Mouse (Mus musculus) neural tube, embryonic 15.5 days (tissue): ENCODE data around the gene 6430548M08Rik. TPM values are rescaled to one million over a fixed set of nuclear protein-coding genes. Genes with fewer than 3 reads are reported as not detected.

ENCODE experiments used
- ATAC-seq: fragments of 200-750 bp; cut with Nextera tagmentation; 2 replicates; pipeline ENCODE4 v1.8.0; 2017; ENCODE audit warnings: mild to moderate bottlenecking, moderate TSS enrichment, moderate library complexity; ENCODE audit not compliant: low FRiP score
- H3K27ac ChIP-seq: fragments of 300-500 bp; sonication (generic); replicated peaks from 2 replicates; pipeline ENCODE4 v1.5.1; 2015; ENCODE audit warnings: mild to moderate bottlenecking, inconsistent platforms
- H3K27me3 ChIP-seq: fragments of 300-500 bp; sonication (generic); replicated peaks from 2 replicates; pipeline ENCODE4 v1.6.1; 2015; ENCODE audit warnings: inconsistent platforms
- H3K36me3 ChIP-seq: fragments of 300-500 bp; sonication (generic); 2 replicates; pipeline ENCODE4 v1.6.1; 2015; ENCODE audit warnings: inconsistent platforms
- H3K4me1 ChIP-seq: fragments of 300-500 bp; sonication (generic); 2 replicates; pipeline ENCODE4 v1.6.1; 2015; ENCODE audit warnings: inconsistent platforms
- H3K4me2 ChIP-seq: fragments of 300-500 bp; sonication (generic); 2 replicates; pipeline ENCODE4 v1.6.1; 2015; ENCODE audit warnings: inconsistent platforms, mild to moderate bottlenecking, moderate library complexity
- H3K4me3 ChIP-seq: fragments of 300-500 bp; sonication (generic); replicated peaks from 2 replicates; pipeline ENCODE4 v1.5.1; 2015; ENCODE audit warnings: mild to moderate bottlenecking, inconsistent platforms
- H3K9ac ChIP-seq: fragments of 300-500 bp; sonication (generic); replicated peaks from 2 replicates; pipeline ENCODE4 v1.6.1; 2015; ENCODE audit warnings: mild to moderate bottlenecking, inconsistent platforms
- H3K9me3 ChIP-seq: fragments of 300-500 bp; sonication (generic); replicated peaks from 2 replicates; pipeline ENCODE4 v1.6.1; 2016; ENCODE audit warnings: inconsistent platforms
- WGBS: fragments of 180-500 bp; shearing (Covaris S2); methylation state at CpG from one replicate; pipeline ENCODE4 v1.1.7; 2015; ENCODE audit warnings: mixed read lengths; 5-methylcytosine and 5-hydroxymethylcytosine counted together
- polyA plus RNA-seq: library from polyadenylated mRNA; unstranded; fragments of >200 nt; fragmentation: Nextera tagmentation; extraction: Ambion mirVana; gene quantifications from 2 replicates; pipeline ENCODE4 v1.2.1, GENCODE M21; 2015

6430548M08Rik gene
- polyA plus RNA-seq, 1 experiment from 2014 or later: 31.9 TPM

DNA sequence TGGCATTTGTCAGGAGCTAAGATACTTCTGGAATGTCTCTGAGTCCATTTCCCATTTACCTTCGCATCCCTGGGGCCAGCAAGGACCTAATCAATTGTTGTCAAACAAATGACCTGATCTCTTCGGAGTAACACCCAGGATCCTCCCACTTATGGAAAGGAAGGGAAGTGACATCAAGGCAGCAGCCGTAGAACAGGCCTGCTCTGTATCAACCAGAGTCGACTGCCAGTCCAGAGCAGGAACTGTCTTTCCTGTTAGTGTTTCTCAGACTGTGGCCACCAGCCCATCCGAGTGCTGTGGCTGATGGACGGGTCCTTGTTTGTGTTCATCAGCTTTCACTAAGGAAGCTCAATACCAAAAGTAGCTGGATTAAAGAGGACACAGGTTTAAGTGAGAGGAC is 10.3 kb downstream of the 6430548M08Rik start:
- Histone ChIP-seq H3K4me2 (no peak overlapping the region), H3K9ac (no peak overlapping the region), H3K9me3 (no peaks in the 10 kb centered on the region), H3K4me3 (no peak overlapping the region), H3K4me1 (peaks cover 24% of the 10 kb centered on the region), H3K27me3 (no peaks in the 10 kb centered on the region), H3K36me3 (no peaks in the 10 kb centered on the region), H3K27ac (no peak overlapping the region)
- ATAC-seq: no peak
- 60% methylated on average over 6 of the region's 6 CpGs for WGBS

DNA sequence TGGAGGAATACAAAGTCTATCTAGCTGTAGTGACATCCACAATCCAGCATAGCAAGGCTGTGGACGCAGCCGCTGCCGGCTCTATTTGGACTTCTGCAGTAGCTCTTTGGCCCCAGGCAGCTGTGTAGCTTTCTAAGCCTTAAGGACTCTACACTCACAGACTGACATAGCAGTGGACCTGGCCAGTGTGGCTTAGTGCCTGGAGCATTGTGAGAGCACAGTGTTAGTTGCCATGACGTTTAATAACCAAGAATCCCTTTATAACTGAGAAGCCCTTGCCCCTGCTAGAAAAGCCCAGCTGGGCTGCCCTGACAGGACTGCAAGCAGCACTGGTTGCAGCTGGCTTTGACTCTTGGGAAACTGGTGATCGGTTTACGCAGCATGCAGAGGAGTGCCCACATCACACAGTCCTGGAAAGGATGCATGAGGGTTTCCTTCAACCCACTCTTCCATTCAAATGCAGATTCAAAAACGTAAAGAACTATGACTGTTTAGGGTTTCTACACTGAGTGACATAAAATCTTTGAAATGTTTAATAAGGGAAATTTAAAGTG is 11.0 kb downstream of the 6430548M08Rik start:
- H3K36me3 ChIP-seq: no peaks in the 10 kb centered on the region
- H3K4me1 ChIP-seq: peaks cover 27% of the 10 kb centered on the region
- no peaks in the 10 kb centered on the region for H3K9me3 ChIP-seq
- no peak overlapping the region for H3K27ac ChIP-seq
- H3K4me2 ChIP-seq: no peak overlapping the region
- no peak overlapping the region for H3K4me3 ChIP-seq
- 39% methylated on average over 7 of the region's 7 CpGs for WGBS
- H3K27me3 ChIP-seq: no peaks in the 10 kb centered on the region
- no peak; the same call in 1 of the 2 replicates for ATAC-seq
- H3K9ac ChIP-seq: no peak overlapping the region

GRCm38 (mm10) chr8:120126357-120127161 is 12.6 kb downstream of the 6430548M08Rik start:
- H3K9me3 ChIP-seq: no peaks in the 10 kb centered on the region
- H3K4me2 ChIP-seq: no peak overlapping the region
- ATAC-seq: no peak
- 0 out of 2 replicates have a peak overlapping the region, but pooled peaks have one; percentile 33 for H3K27ac ChIP-seq
- H3K4me3 ChIP-seq: no peak overlapping the region
- no peaks in the 10 kb centered on the region for H3K36me3 ChIP-seq
- peaks cover 27% of the 10 kb centered on the region for H3K4me1 ChIP-seq
- H3K27me3 ChIP-seq: no peaks in the 10 kb centered on the region
- H3K9ac ChIP-seq: no peak overlapping the region
- WGBS: 29% methylated on average over 14 of the region's 14 CpGs

DNA sequence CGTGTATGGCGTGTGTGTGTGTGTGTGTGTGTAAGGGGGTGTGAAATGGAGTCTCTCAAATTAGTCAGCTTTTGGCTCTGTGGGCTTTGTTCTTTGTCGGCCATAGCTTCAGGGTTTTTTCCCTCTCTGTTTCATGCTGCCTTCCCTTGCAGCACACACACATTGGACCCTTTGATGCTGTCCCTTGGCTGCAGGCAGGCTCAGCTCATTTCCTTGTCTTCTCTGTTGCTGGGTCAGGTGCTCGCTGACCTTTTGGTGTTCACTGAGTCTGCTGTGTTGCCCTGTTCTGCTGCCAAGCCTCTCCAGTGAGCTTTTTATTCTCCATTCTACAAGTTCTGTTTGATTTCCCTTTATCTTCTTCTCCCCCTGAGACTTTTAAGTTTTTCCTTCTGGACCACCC is 15.6 kb downstream of the 6430548M08Rik start:
- H3K4me3 ChIP-seq: no peak overlapping the region
- H3K4me2 ChIP-seq: no peak overlapping the region
- no peak overlapping the region for H3K27ac ChIP-seq
- 68% methylated on average over 4 of the region's 4 CpGs for WGBS
- no peaks in the 10 kb centered on the region for H3K36me3 ChIP-seq
- no peaks in the 10 kb centered on the region for H3K27me3 ChIP-seq
- H3K4me1 ChIP-seq: peaks cover 23% of the 10 kb centered on the region
- no peaks in the 10 kb centered on the region for H3K9me3 ChIP-seq
- no peak overlapping the region for H3K9ac ChIP-seq
- no peak for ATAC-seq

DNA sequence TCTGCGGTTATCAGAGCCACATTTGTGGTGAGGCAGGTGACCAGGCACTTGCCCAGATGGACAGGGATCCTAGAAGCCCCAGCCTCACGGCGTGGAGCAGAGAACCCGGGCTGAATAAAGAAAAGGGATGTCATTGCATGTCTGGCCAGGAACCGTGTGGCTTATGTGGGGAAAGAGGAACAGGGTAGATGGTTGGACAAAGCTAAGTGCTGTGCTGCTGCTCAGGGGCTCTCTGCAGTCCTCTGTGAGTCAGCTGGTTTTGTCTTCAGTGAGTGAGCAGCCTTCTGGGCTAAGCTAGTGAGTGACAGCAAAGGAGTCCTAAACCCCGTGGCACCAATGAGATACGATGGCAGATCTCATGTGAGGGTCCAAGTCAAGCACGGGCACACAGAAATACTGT is 17.2 kb downstream of the 6430548M08Rik start:
- H3K9me3 ChIP-seq: no peaks in the 10 kb centered on the region
- no peaks in the 10 kb centered on the region for H3K27me3 ChIP-seq
- no peak overlapping the region for H3K4me2 ChIP-seq
- no peak overlapping the region for H3K27ac ChIP-seq
- no peak overlapping the region for H3K9ac ChIP-seq
- no peak overlapping the region for H3K4me3 ChIP-seq
- WGBS: 88% methylated on average over 8 of the region's 8 CpGs
- H3K36me3 ChIP-seq: no peaks in the 10 kb centered on the region
- H3K4me1 ChIP-seq: peaks cover 13% of the 10 kb centered on the region
- no peak for ATAC-seq

- WGBS: 88% methylated on average over 7 of the region's 7 CpGs
- H3K4me3 ChIP-seq: no peak overlapping the region
- no peak overlapping the region for H3K27ac ChIP-seq
- no peak for ATAC-seq
- H3K36me3 ChIP-seq: no peaks in the 10 kb centered on the region
- no peak overlapping the region for H3K9ac ChIP-seq
- H3K4me2 ChIP-seq: no peak overlapping the region
- H3K9me3 ChIP-seq: no peaks in the 10 kb centered on the region
- H3K4me1 ChIP-seq: peaks cover 15% of the 10 kb centered on the region
- H3K27me3 ChIP-seq: no peaks in the 10 kb centered on the region
These were observed 19.2 kb downstream of the 6430548M08Rik start for GRCm38 (mm10) chr8:120133169-120133568.

- WGBS: 92% methylated on average over 7 of the region's 7 CpGs
- ATAC-seq: no peak
- H3K9ac ChIP-seq: no peak overlapping the region
- no peak overlapping the region for H3K27ac ChIP-seq
- H3K4me3 ChIP-seq: no peak overlapping the region
- no peaks in the 10 kb centered on the region for H3K9me3 ChIP-seq
- no peak overlapping the region for H3K4me2 ChIP-seq
- H3K36me3 ChIP-seq: no peaks in the 10 kb centered on the region
- H3K27me3 ChIP-seq: no peaks in the 10 kb centered on the region
- peaks cover 13% of the 10 kb centered on the region for H3K4me1 ChIP-seq
These were observed 21.7 kb downstream of the 6430548M08Rik start for GRCm38 (mm10) chr8:120135687-120136086.

GRCm38 (mm10) chr8:120136618-120137017 is 22.7 kb downstream of the 6430548M08Rik start:
- Histone ChIP-seq H3K9me3 (no peaks in the 10 kb centered on the region), H3K27ac (no peak overlapping the region), H3K4me1 (peaks cover 15% of the 10 kb centered on the region), H3K4me2 (no peak overlapping the region), H3K9ac (no peak overlapping the region), H3K27me3 (no peaks in the 10 kb centered on the region), H3K36me3 (no peaks in the 10 kb centered on the region), H3K4me3 (no peak overlapping the region)
- WGBS: 50% methylated on average over 7 of the region's 7 CpGs
- no peak for ATAC-seq

GRCm38 (mm10) chr8:120138958-120139357 is 25.0 kb downstream of the 6430548M08Rik start:
- WGBS: 23% methylated on average over 2 of the region's 2 CpGs

DNA sequence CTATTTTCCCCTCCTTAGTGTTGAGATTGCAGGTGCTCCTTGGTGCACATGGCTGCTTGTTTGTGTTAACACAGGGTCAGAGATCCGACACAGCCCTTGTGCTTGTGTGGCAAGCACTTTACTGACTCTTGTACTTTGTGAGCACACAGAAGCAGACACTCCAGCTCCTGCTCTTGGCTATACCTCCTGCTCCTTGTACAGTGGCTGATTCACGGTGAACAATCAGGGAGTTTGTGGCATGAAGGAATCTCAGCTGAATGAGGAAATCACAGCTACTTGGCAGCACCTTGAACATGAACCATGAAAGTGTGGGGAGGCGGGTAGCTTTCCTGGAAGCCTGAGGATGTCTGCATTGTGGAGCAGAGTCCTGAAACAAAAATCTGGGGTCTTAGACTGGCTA is 26.8 kb downstream of the 6430548M08Rik start:
- Histone ChIP-seq H3K4me2 (no peak overlapping the region), H3K27ac (no peak overlapping the region), H3K9me3 (no peaks in the 10 kb centered on the region), H3K4me3 (no peak overlapping the region), H3K4me1 (peaks cover 34% of the 10 kb centered on the region), H3K27me3 (no peaks in the 10 kb centered on the region), H3K9ac (no peak overlapping the region), H3K36me3 (peaks cover 3% of the 10 kb centered on the region; the same call in 1 of the 2 replicates)
- no peak for ATAC-seq
- 75% methylated on average over 3 of the region's 3 CpGs for WGBS

More at GRCm38 (mm10) chr8:120138958-120139357, 25.0 kb downstream of the 6430548M08Rik start:
- no peak overlapping the region for H3K9ac ChIP-seq
- no peak overlapping the region for H3K27ac ChIP-seq
- H3K36me3 ChIP-seq: no peaks in the 10 kb centered on the region
- no peak overlapping the region for H3K4me3 ChIP-seq
- no peaks in the 10 kb centered on the region for H3K9me3 ChIP-seq
- peaks cover 20% of the 10 kb centered on the region for H3K4me1 ChIP-seq
- no peaks in the 10 kb centered on the region for H3K27me3 ChIP-seq
- no peak overlapping the region for H3K4me2 ChIP-seq
- no peak for ATAC-seq

DNA sequence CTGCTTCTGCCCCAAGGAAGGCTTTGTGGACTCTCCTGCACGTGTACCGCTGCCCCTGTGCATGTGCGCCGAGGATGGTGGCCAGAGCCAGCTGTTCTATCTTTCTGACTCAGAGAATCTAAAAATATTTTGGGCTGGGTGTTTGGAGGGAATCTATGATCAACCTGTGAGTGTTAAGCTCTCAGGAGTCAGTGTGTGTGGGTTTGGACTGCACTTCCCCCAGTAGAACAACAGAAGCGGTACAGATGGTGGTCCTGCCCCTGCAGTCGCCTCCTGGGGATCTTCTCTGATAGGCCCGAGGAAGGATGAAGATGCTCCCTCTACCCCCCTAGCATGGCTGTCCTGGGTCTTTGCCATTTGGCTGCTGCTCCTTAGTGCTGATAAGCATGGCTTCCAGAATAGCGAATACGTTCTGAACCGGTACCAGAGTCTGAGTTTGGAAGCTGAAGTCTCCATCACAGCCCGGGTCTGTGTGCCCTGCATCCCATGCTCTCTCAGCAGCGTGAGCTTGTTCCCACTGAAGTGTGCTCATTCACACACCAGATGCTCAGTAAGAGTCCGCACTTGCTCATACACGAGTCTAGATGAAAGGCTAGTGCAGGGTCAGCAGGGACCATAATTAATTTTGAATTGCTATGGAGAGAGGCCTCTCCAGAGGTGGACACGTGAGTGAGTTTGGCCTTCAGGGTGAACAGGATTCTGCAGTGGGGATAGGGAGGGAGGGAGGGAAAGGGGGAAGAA is 30.1 kb downstream of the 6430548M08Rik start:
- Histone ChIP-seq H3K9me3 (no peaks in the 10 kb centered on the region), H3K27me3 (no peaks in the 10 kb centered on the region), H3K27ac (peak overlapping the region; percentile 64), H3K36me3 (peaks cover 15% of the 10 kb centered on the region), H3K4me2 (no peak overlapping the region), H3K4me1 (peaks cover 23% of the 10 kb centered on the region), H3K4me3 (no peak overlapping the region), H3K9ac (no peak overlapping the region)
- ATAC-seq: no peak
- 54% methylated on average over 15 of the region's 15 CpGs for WGBS
